Comparison of ENCODE assay signal across 27 mouse cellular contexts in genomic region chr17:28122949-28123348, GRCm38 (mm10). TPM values are rescaled to one million over a fixed set of nuclear protein-coding genes. Genes with fewer than 3 reads are reported as not detected.
DNase-seq lines count a peak whose midpoint lies in the region; ATAC-seq and TF ChIP-seq lines count a peak whose summit lies in the region.
"Had no signal": no experiment of that assay in that cellular context is flagged by ENCODE, and none has a peak within 500 bp of the region (broad histone marks: within the 10 kb centered on the region; RNA-seq: fewer than 3 reads in every experiment).

No protein-coding gene starts in this region.

- H3K27me3 ChIP-seq in heart, embryonic 14.5 days (ENCODE audit: control insufficient read depth, insufficient read depth, low read length): no peaks in the 10 kb centered on the region
- no peaks in the 10 kb centered on the region; the same call in 1 of the 2 replicates for H3K27me3 ChIP-seq in midbrain, embryonic 12.5 days
- peaks cover 4% of the 10 kb centered on the region; the same call in 1 of the 2 replicates for H3K27me3 ChIP-seq in midbrain, embryonic 15.5 days (replicated peaks)
- H3K27me3 ChIP-seq in embryonic facial prominence, embryonic 13.5 days: no peaks in the 10 kb centered on the region
- no peaks in the 10 kb centered on the region for H3K27me3 ChIP-seq in midbrain, embryonic 16.5 days (ENCODE audit: control insufficient read depth, insufficient read depth, low read depth, low read length)
- H3K27me3 ChIP-seq: limb, embryonic 13.5 days; Patski; stomach, embryonic 15.5 days had no signal

- ATAC-seq in heart, embryonic 14.5 days (ENCODE audit: insufficient number of reproducible peaks, insufficient read depth, low FRiP score, low read depth): no peak
- ATAC-seq in midbrain, embryonic 12.5 days (ENCODE audit: low FRiP score, low read depth): no peak
- no peak for ATAC-seq in midbrain, embryonic 15.5 days (replicated peaks)
- no peak for ATAC-seq in embryonic facial prominence, embryonic 13.5 days (ENCODE audit: insufficient number of reproducible peaks, insufficient read depth, low FRiP score, low TSS enrichment, low read depth)
- ATAC-seq in midbrain, embryonic 16.5 days: no peak
- ATAC-seq: forebrain, embryonic 14.5 days; Patski had no signal

- no peak overlapping the region for H3K27ac ChIP-seq in heart, embryonic 14.5 days (replicated peaks in 1 of 2; ENCODE audit: control insufficient read depth in 1 of 2, insufficient read depth in 1 of 2, low read depth in 2 of 2, low read length in 2 of 2)
- H3K27ac ChIP-seq in midbrain, embryonic 12.5 days (replicated peaks): no peak overlapping the region
- no peak overlapping the region for H3K27ac ChIP-seq in midbrain, embryonic 15.5 days
- peak overlapping the region; percentile 62 for H3K27ac ChIP-seq in embryonic facial prominence, embryonic 13.5 days
- no peak overlapping the region for H3K27ac ChIP-seq in midbrain, embryonic 16.5 days (ENCODE audit: low read length)
- H3K27ac ChIP-seq: heart, embryonic 13.5 days; limb, embryonic 13.5 days; liver, embryonic 13.5 days; stomach, embryonic 15.5 days had no signal

- TF ChIP-seq POLR2A in lung, adult 2 months (IDR thresholded peaks at IDR 0.05; ENCODE audit: borderline replicate concordance, extremely low read depth, low read depth, low read length): no peak

- TF ChIP-seq CTCF in lung, adult 2 months (IDR thresholded peaks at IDR 0.05; ENCODE audit: insufficient read depth, low read length): no peak

- no peaks in the 10 kb centered on the region for H3K36me3 ChIP-seq in heart, embryonic 14.5 days (ENCODE audit: control insufficient read depth, insufficient read depth, low read length)
- H3K36me3 ChIP-seq in midbrain, embryonic 12.5 days: no peaks in the 10 kb centered on the region
- H3K36me3 ChIP-seq in midbrain, embryonic 15.5 days (replicated peaks): no peaks in the 10 kb centered on the region
- H3K36me3 ChIP-seq in embryonic facial prominence, embryonic 13.5 days: no peaks in the 10 kb centered on the region
- no peaks in the 10 kb centered on the region for H3K36me3 ChIP-seq in midbrain, embryonic 16.5 days (ENCODE audit: control insufficient read depth, insufficient read depth, low read length)
- H3K36me3 ChIP-seq: G1E; heart, embryonic 13.5 days; limb, embryonic 13.5 days; liver, embryonic 13.5 days; stomach, embryonic 15.5 days had no signal

- H3K9ac ChIP-seq in heart, embryonic 14.5 days (ENCODE audit: low read length): 0 out of 2 replicates have a peak overlapping the region, but pooled peaks have one; percentile 25
- H3K9ac ChIP-seq in midbrain, embryonic 12.5 days (replicated peaks): no peak overlapping the region
- H3K9ac ChIP-seq in midbrain, embryonic 15.5 days: no peak overlapping the region
- peak overlapping the region; percentile 51; the same call in 1 of the 2 replicates for H3K9ac ChIP-seq in embryonic facial prominence, embryonic 13.5 days
- peak overlapping the region; percentile 20; the same call in 1 of the 2 replicates for H3K9ac ChIP-seq in midbrain, embryonic 16.5 days (ENCODE audit: low read depth, low read length)
- H3K9ac ChIP-seq: heart, embryonic 13.5 days; limb, embryonic 13.5 days; liver, embryonic 13.5 days; lung, embryonic 14.5 days; stomach, embryonic 15.5 days had no signal

- peaks cover 2 to 3% of the 10 kb centered on the region in 2 experiments; a peak in 3 of 4 replicates for H3K4me1 ChIP-seq in heart, embryonic 14.5 days (ENCODE audit: control insufficient read depth in 2 of 2, insufficient read depth in 2 of 2, low read length in 2 of 2)
- H3K4me1 ChIP-seq in midbrain, embryonic 12.5 days: peaks cover 13% of the 10 kb centered on the region
- peaks cover 13% of the 10 kb centered on the region for H3K4me1 ChIP-seq in midbrain, embryonic 15.5 days
- peaks cover 26% of the 10 kb centered on the region for H3K4me1 ChIP-seq in embryonic facial prominence, embryonic 13.5 days
- no peaks in the 10 kb centered on the region; the same call in 1 of the 2 replicates for H3K4me1 ChIP-seq in midbrain, embryonic 16.5 days (ENCODE audit: control insufficient read depth, insufficient read depth, low read length)
- H3K4me1 ChIP-seq in lung, adult 2 months (ENCODE audit: control insufficient read depth, insufficient read depth, low read length): no peaks in the 10 kb centered on the region
- H3K4me1 ChIP-seq: limb, embryonic 13.5 days; liver, embryonic 13.5 days; stomach, embryonic 15.5 days had no signal

- no peaks in the 10 kb centered on the region for H3K9me3 ChIP-seq in heart, embryonic 14.5 days (ENCODE audit: control insufficient read depth, low read length)
- no peaks in the 10 kb centered on the region for H3K9me3 ChIP-seq in midbrain, embryonic 12.5 days
- H3K9me3 ChIP-seq in midbrain, embryonic 15.5 days: no peaks in the 10 kb centered on the region
- no peaks in the 10 kb centered on the region for H3K9me3 ChIP-seq in embryonic facial prominence, embryonic 13.5 days
- no peaks in the 10 kb centered on the region for H3K9me3 ChIP-seq in midbrain, embryonic 16.5 days (replicated peaks; ENCODE audit: control insufficient read depth, low read length, poor library complexity, severe bottlenecking)
- H3K9me3 ChIP-seq: G1E; heart, embryonic 13.5 days; limb, embryonic 13.5 days; liver, embryonic 13.5 days; stomach, embryonic 15.5 days had no signal

- H3K4me2 ChIP-seq in heart, embryonic 14.5 days (ENCODE audit: low read length): no peak overlapping the region
- H3K4me2 ChIP-seq in midbrain, embryonic 12.5 days (replicated peaks): peak overlapping the region; percentile 16
- H3K4me2 ChIP-seq in midbrain, embryonic 15.5 days: no peak overlapping the region
- peak overlapping the region; percentile 37 for H3K4me2 ChIP-seq in embryonic facial prominence, embryonic 13.5 days
- no peak overlapping the region for H3K4me2 ChIP-seq in midbrain, embryonic 16.5 days (ENCODE audit: low read length)
- H3K4me2 ChIP-seq: heart, embryonic 13.5 days; limb, embryonic 13.5 days; liver, embryonic 13.5 days; lung, embryonic 14.5 days; stomach, embryonic 15.5 days had no signal

- 68% methylated on average over 13 of the region's 13 CpGs for whole genome bisulfite sequencing in heart, embryonic 14.5 days
- 37% methylated on average over 13 of the region's 13 CpGs for WGBS in midbrain, embryonic 12.5 days
- WGBS in midbrain, embryonic 15.5 days: 36% methylated on average over 13 of the region's 13 CpGs
- 18% methylated on average over 13 of the region's 13 CpGs for WGBS in embryonic facial prominence, embryonic 13.5 days
- 40% methylated on average over 13 of the region's 13 CpGs for WGBS in midbrain, embryonic 16.5 days
- WGBS in lung, adult 2 months: 71% methylated on average over 13 of the region's 13 CpGs

- no peak overlapping the region for H3K4me3 ChIP-seq in heart, embryonic 14.5 days (ENCODE audit: control insufficient read depth in 1 of 2, insufficient read depth in 1 of 2, low read depth in 1 of 2, low read length in 2 of 2)
- no peak overlapping the region for H3K4me3 ChIP-seq in midbrain, embryonic 12.5 days
- no peak overlapping the region for H3K4me3 ChIP-seq in midbrain, embryonic 15.5 days
- no peak overlapping the region for H3K4me3 ChIP-seq in embryonic facial prominence, embryonic 13.5 days
- H3K4me3 ChIP-seq in midbrain, embryonic 16.5 days (ENCODE audit: low read depth, low read length): no peak overlapping the region
- no peak overlapping the region for H3K4me3 ChIP-seq in lung, adult 2 months (replicated peaks; ENCODE audit: extremely low read depth, low read depth, low read length)
- H3K4me3 ChIP-seq: heart, embryonic 13.5 days; limb, embryonic 13.5 days; liver, embryonic 13.5 days; stomach, embryonic 15.5 days had no signal

- no peak for DNase-seq in heart, adult 8-10 months (ENCODE audit: low spot score)
- no peak for DNase-seq in lung, adult 2 months
- no peak for DNase-seq in liver
- DNase-seq: adrenal gland, postnatal 36 days; cerebellum, adult 9-10 months; heart, postnatal 36 days; kidney, adult 9 months; kidney, postnatal 14 days; layer of hippocampus, postnatal 36 days; liver, embryonic 13.5 days; lung, embryonic 14.5 days; thymus, postnatal 36 days had no signal

RNA-seq across cellular contexts. Expression of gene Scube3, which starts 19.0 kb away (rescaled TPM):
- 0.53 and 1.4 TPM in 2 replicates for polyA plus RNA-seq in heart, embryonic 14.5 days (2014; fragmentation: Nextera tagmentation; extraction: Ambion mirVana)
- under 1 TPM; 0.28 to 0.80 (median 0.54) TPM for total RNA-seq in heart, adult 8-10 months (2022)
- 9.7 and 10.7 TPM in 2 replicates for polyA plus RNA-seq in midbrain, embryonic 12.5 days (2016; fragmentation: Nextera tagmentation; extraction: Ambion mirVana)
- polyA plus RNA-seq in midbrain, embryonic 15.5 days (2015; fragmentation: Nextera tagmentation; extraction: Ambion mirVana): 6.0 and 6.4 TPM in 2 replicates
- 9.4 and 10.1 TPM in 2 replicates for polyA plus RNA-seq in embryonic facial prominence, embryonic 13.5 days (2015; fragmentation: Nextera tagmentation; extraction: Ambion mirVana)
- 5.4 and 5.8 TPM in 2 replicates for polyA plus RNA-seq in midbrain, embryonic 16.5 days (2015; fragmentation: Nextera tagmentation; extraction: Ambion mirVana)
- 3.1 and 3.6 TPM in 2 replicates for polyA plus RNA-seq in lung, adult 2 months (2012; rRNA removed)
- total RNA-seq: granulocyte monocyte progenitor cell, adult 5-6 weeks; megakaryocyte, adult 5-6 weeks had no signal
- polyA plus RNA-seq: G1E had no signal

RNA-seq across cellular contexts. Expression of gene Tcp11, which starts 42.5 kb away (rescaled TPM):
- 0.31 and 0.45 TPM in 2 replicates for polyA plus RNA-seq in heart, embryonic 14.5 days (2014; fragmentation: Nextera tagmentation; extraction: Ambion mirVana)
- total RNA-seq in heart, adult 8-10 months (2022): under 1 TPM in 1 of 4 experiments, not detected in 3; 0.24 TPM
- 1.4 and 1.9 TPM in 2 replicates for polyA plus RNA-seq in midbrain, embryonic 12.5 days (2016; fragmentation: Nextera tagmentation; extraction: Ambion mirVana)
- polyA plus RNA-seq in midbrain, embryonic 15.5 days (2015; fragmentation: Nextera tagmentation; extraction: Ambion mirVana): 1.9 and 2.2 TPM in 2 replicates
- polyA plus RNA-seq in embryonic facial prominence, embryonic 13.5 days (2015; fragmentation: Nextera tagmentation; extraction: Ambion mirVana): 1.9 and 2.1 TPM in 2 replicates
- polyA plus RNA-seq in midbrain, embryonic 16.5 days (2015; fragmentation: Nextera tagmentation; extraction: Ambion mirVana): 2.0 TPM in 2 replicates
- polyA plus RNA-seq in lung, adult 2 months (2012; rRNA removed): 13.4 and 16.9 TPM in 2 replicates
- total RNA-seq: adrenal gland, adult 18-20 months; adrenal gland, postnatal 36 days; G1E; gastrocnemius, adult 8-10 months; heart, postnatal 36 days had no signal
- polyA plus RNA-seq: G1E had no signal

RNA-seq across cellular contexts. Expression of gene Zfp523, which starts 54.0 kb away (rescaled TPM):
- 19.2 and 23.0 TPM in 2 replicates for polyA plus RNA-seq in heart, embryonic 14.5 days (2014; fragmentation: Nextera tagmentation; extraction: Ambion mirVana)
- 10 to 100 TPM; 12.2 to 18.5 (median 14.2) TPM for total RNA-seq in heart, adult 8-10 months (2022)
- polyA plus RNA-seq in midbrain, embryonic 12.5 days (2016; fragmentation: Nextera tagmentation; extraction: Ambion mirVana): 49.7 and 52.6 TPM in 2 replicates
- 53.4 and 55.0 TPM in 2 replicates for polyA plus RNA-seq in midbrain, embryonic 15.5 days (2015; fragmentation: Nextera tagmentation; extraction: Ambion mirVana)
- polyA plus RNA-seq in embryonic facial prominence, embryonic 13.5 days (2015; fragmentation: Nextera tagmentation; extraction: Ambion mirVana): 36.6 and 41.2 TPM in 2 replicates
- polyA plus RNA-seq in midbrain, embryonic 16.5 days (2015; fragmentation: Nextera tagmentation; extraction: Ambion mirVana): 40.4 and 42.1 TPM in 2 replicates
- 69.0 and 75.8 TPM in 2 replicates for polyA plus RNA-seq in lung, adult 2 months (2012; rRNA removed)

Comparison
In these comparisons a context has a peak if more than half of its experiments do, and no peak if none do; other contexts are left out.
1. H3K4me2 ChIP-seq: peak in midbrain, embryonic 12.5 days (single experiment) and embryonic facial prominence, embryonic 13.5 days (single experiment); none in heart, embryonic 14.5 days (single experiment), midbrain, embryonic 15.5 days (single experiment) and midbrain, embryonic 16.5 days (single experiment).
2. H3K9ac ChIP-seq: peak in heart, embryonic 14.5 days (single experiment), embryonic facial prominence, embryonic 13.5 days (single experiment) and midbrain, embryonic 16.5 days (single experiment); none in midbrain, embryonic 12.5 days (single experiment) and midbrain, embryonic 15.5 days (single experiment).